ENCODE assay signal across 16 mouse cellular contexts in genomic region chr1:14000605-14001395, GRCm38 (mm10).
DNase-seq lines count a peak whose midpoint lies in the region; ATAC-seq and TF ChIP-seq lines count a peak whose summit lies in the region.
"Had no signal": no experiment of that assay in that cellular context is flagged by ENCODE, and none has a peak within 500 bp of the region (broad histone marks: within the 10 kb centered on the region; RNA-seq: fewer than 3 reads in every experiment).

No protein-coding gene starts in this region.

- no peak overlapping the region for H3K9ac ChIP-seq in forebrain, postnatal 0 days
- no peak overlapping the region for H3K9ac ChIP-seq in kidney, embryonic 14.5 days (ENCODE audit: low read depth, low read length)
- H3K9ac ChIP-seq: hindbrain, embryonic 13.5 days; lung, embryonic 14.5 days; neural tube, embryonic 13.5 days had no signal

- H3K27ac ChIP-seq in forebrain, postnatal 0 days (ENCODE audit: low read depth, low read length): no peak overlapping the region
- no peak overlapping the region for H3K27ac ChIP-seq in kidney, embryonic 14.5 days (ENCODE audit: low read depth, low read length)
- H3K27ac ChIP-seq: hindbrain, embryonic 13.5 days; neural tube, embryonic 13.5 days had no signal

- no peaks in the 10 kb centered on the region for H3K9me3 ChIP-seq in forebrain, postnatal 0 days (ENCODE audit: low read length)
- H3K9me3 ChIP-seq in kidney, embryonic 14.5 days (ENCODE audit: control insufficient read depth, low read length): no peaks in the 10 kb centered on the region
- H3K9me3 ChIP-seq: hindbrain, embryonic 13.5 days; neural tube, embryonic 13.5 days had no signal

- H3K4me2 ChIP-seq in forebrain, postnatal 0 days (ENCODE audit: low read depth): no peak overlapping the region
- no peak overlapping the region for H3K4me2 ChIP-seq in kidney, embryonic 14.5 days (replicated peaks; ENCODE audit: low read depth, low read length)
- H3K4me2 ChIP-seq: hindbrain, embryonic 13.5 days; lung, embryonic 14.5 days; neural tube, embryonic 13.5 days had no signal

- TF ChIP-seq CTCF in forebrain, postnatal 0 days (IDR thresholded peaks at IDR 0.05; ENCODE audit: low read depth): no peak

- no peaks in the 10 kb centered on the region for H3K27me3 ChIP-seq in forebrain, postnatal 0 days (ENCODE audit: insufficient read depth, low read length)
- H3K27me3 ChIP-seq in kidney, embryonic 14.5 days (ENCODE audit: control insufficient read depth, insufficient read depth, low read length): no peaks in the 10 kb centered on the region
- H3K27me3 ChIP-seq: hindbrain, embryonic 13.5 days; megakaryocyte, embryonic 14.5 days; neural tube, embryonic 13.5 days had no signal

- DNase-seq in adrenal gland, postnatal 10 days: peak; percentile 9
- DNase-seq in adrenal gland, postnatal 4 days (ENCODE audit: low spot score in 2 of 2): no peak
- DNase-seq in left cerebral cortex, postnatal 4 days: peak; percentile 4
- DNase-seq in left cerebral cortex, postnatal 25 days (ENCODE audit: low spot score in 2 of 2): no peak
- DNase-seq in cerebellum, adult 8-10 months: peak; percentile 16
- peak; percentile 19 for DNase-seq in forebrain, postnatal 0 days
- DNase-seq: heart, adult 11 months; liver; thymus, adult 2 months had no signal

- no peak overlapping the region for H3K4me3 ChIP-seq in forebrain, postnatal 0 days (ENCODE audit: low read depth, low read length)
- H3K4me3 ChIP-seq in kidney, embryonic 14.5 days (ENCODE audit: low read length): no peak overlapping the region
- H3K4me3 ChIP-seq: hindbrain, embryonic 13.5 days; megakaryocyte, embryonic 14.5 days; neural tube, embryonic 13.5 days had no signal

- no peak for ATAC-seq in forebrain, postnatal 0 days
- no peak for ATAC-seq in kidney, embryonic 14.5 days (ENCODE audit: low FRiP score, low TSS enrichment)
- ATAC-seq in erythroblast, adult 5-6 weeks (replicated peaks; ENCODE audit: low FRiP score, poor library complexity, severe bottlenecking): no peak
- ATAC-seq: intestine, postnatal 0 days had no signal

- 44% methylated on average over 3 of the region's 3 CpGs for WGBS in forebrain, postnatal 0 days
- 76% methylated on average over 3 of the region's 3 CpGs for WGBS in kidney, embryonic 14.5 days

- intact Hi-C loops in left cerebral cortex, postnatal 4 days (cut with DNase I): no loop called here
- intact Hi-C loops in left cerebral cortex, postnatal 25 days (cut with DNase I): no loop called here

- H3K36me3 ChIP-seq in forebrain, postnatal 0 days (ENCODE audit: insufficient read depth): no peaks in the 10 kb centered on the region
- H3K36me3 ChIP-seq in kidney, embryonic 14.5 days (ENCODE audit: control insufficient read depth, insufficient read depth, low read length): no peaks in the 10 kb centered on the region
- H3K36me3 ChIP-seq: hindbrain, embryonic 13.5 days; neural tube, embryonic 13.5 days had no signal

- no peaks in the 10 kb centered on the region for H3K4me1 ChIP-seq in forebrain, postnatal 0 days (ENCODE audit: insufficient read depth)
- no peaks in the 10 kb centered on the region for H3K4me1 ChIP-seq in kidney, embryonic 14.5 days (ENCODE audit: control insufficient read depth, insufficient read depth, low read length)
- H3K4me1 ChIP-seq: hindbrain, embryonic 13.5 days; megakaryocyte, embryonic 14.5 days; neural tube, embryonic 13.5 days had no signal

Comparison
In these comparisons a context has a peak if more than half of its experiments do, and no peak if none do; other contexts are left out.
1. DNase-seq: peak in adrenal gland, postnatal 10 days (single experiment), left cerebral cortex, postnatal 4 days (single experiment), cerebellum, adult 8-10 months (single experiment) and forebrain, postnatal 0 days (single experiment); none in adrenal gland, postnatal 4 days (0 of 2) and left cerebral cortex, postnatal 25 days (0 of 2).